Mouse (Mus musculus) midbrain, embryonic 10.5 days (tissue): ENCODE data around the gene Col4a2. TPM values are rescaled to one million over a fixed set of nuclear protein-coding genes. Genes with fewer than 3 reads are reported as not detected.

Source experiments
- DNase-seq: peaks from one replicate; pipeline ENCODE4 v3.0.0-alpha.2; 2017; ENCODE audit warnings: low spot score
- H3K27ac ChIP-seq: fragments of 300-500 bp; sonication (generic); replicated peaks from 2 replicates; pipeline ENCODE4 v1.5.1; 2016; ENCODE audit warnings: mild to moderate bottlenecking
- H3K27me3 ChIP-seq: fragments of 300-500 bp; sonication (generic); 2 replicates; pipeline ENCODE4 v1.6.1; 2016; ENCODE audit warnings: low read depth, mild to moderate bottlenecking; ENCODE audit not compliant: poor library complexity, severe bottlenecking
- H3K36me3 ChIP-seq: fragments of 300-500 bp; sonication (generic); 2 replicates; pipeline ENCODE4 v1.6.1; 2016; ENCODE audit warnings: mild to moderate bottlenecking, moderate library complexity
- H3K4me1 ChIP-seq: fragments of 300-500 bp; sonication (generic); 2 replicates; pipeline ENCODE4 v1.6.1; 2016
- H3K4me3 ChIP-seq: fragments of 300-500 bp; sonication (generic); 2 replicates; pipeline ENCODE4 v1.5.1; 2016; ENCODE audit warnings: mild to moderate bottlenecking, moderate library complexity
- H3K9me3 ChIP-seq: fragments of 300-500 bp; sonication (generic); replicated peaks from 2 replicates; pipeline ENCODE4 v1.6.1; 2016; ENCODE audit warnings: mild to moderate bottlenecking
- WGBS: fragments of 180-500 bp; shearing (Covaris S2); methylation state at CpG from one replicate; pipeline ENCODE4 v1.1.7; 2016; 5-methylcytosine and 5-hydroxymethylcytosine counted together
- polyA plus RNA-seq: library from polyadenylated mRNA; unstranded; fragments of >200 nt; fragmentation: Nextera tagmentation; extraction: Ambion mirVana; gene quantifications from 2 replicates; pipeline ENCODE4 v1.2.1, GENCODE M21; 2016

Col4a2 gene
- polyA plus RNA-seq: 43.7 and 53.1 TPM in 2 replicates

DNA sequence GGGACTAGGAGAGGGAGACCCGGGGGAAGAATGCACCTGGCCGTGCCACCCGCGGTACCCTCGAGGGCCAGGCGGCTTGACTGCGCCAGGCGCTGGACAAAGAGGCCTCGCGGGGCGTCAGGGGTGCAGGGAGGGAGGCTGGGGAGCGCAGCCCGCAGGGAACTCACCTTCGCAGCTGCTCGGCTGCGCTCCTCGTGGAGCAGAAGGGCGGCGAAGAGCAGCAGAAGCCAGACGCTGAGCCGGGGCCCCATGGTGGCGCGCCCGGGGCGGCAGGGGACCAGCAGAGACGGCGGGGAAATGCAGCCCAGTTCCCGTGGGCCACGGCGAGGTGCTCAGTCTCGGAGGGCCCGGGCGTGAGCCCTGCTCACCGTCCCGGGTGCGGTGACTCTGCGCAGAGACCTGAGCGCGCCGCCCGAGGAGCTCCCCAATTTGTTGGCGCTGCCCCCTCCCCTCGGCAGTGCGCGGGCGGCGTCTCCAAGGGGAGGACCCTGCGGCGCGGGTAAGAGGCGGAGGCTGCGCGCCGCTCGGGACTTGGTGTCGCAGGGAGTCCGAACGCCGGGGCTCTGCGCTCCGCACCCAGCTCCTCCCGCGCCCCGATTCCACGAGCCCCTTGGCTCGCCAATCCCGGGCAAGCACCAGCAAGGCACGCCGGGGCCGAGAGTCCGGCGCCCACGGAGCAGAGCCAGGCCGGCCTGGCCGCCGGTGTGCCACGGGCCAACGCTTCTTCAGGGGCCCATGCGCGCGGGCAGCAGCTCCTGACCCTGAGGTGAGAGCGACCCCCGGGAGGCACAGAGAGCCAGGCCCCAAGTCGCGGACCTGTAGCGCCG lies at the start of gene Col4a2, which contains the start of gene Col4a1:
TSS of gene Col4a2 (plus strand) at position 457 of the 827 bp plus-strand sequence.
TSS of gene Col4a1 (minus strand) at position 478 of the 827 bp plus-strand sequence.
- Histone ChIP-seq H3K4me3 (peak within 1 kb of the TSS; percentile 74), H3K27me3 (peaks cover 99% of the 10 kb centered on the region), H3K36me3 (no peaks in the 10 kb centered on the region), H3K4me1 (peaks cover 75% of the 10 kb centered on the region), H3K27ac (peak within 1 kb of the TSS; percentile 88), H3K9me3 (no peaks in the 10 kb centered on the region)
- peak; percentile 76 for DNase-seq
- 0% methylated on average over 83 of the region's 87 CpGs for WGBS

DNA sequence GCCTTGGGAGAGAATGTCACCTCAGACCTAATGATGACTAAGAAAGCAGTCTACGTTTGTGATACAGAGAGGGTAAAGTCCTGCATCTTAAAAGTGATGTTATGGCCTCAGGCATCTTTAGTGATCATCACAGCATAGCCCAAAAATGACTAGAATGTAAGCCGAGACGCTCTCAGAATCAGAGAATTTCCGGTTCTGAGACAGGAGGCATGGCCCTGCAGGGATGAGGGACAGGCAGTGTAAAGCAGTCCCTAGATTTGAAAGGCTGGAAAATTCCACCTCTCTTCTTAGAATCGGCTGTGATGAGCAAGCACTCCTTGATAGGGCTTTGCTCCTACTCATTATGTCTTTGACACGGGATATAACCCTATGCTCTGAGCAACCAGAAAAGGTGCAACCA lies 48.8 kb upstream of the Col4a2 start:
- Histone ChIP-seq H3K4me1 (peaks cover 12% of the 10 kb centered on the region; the same call in 1 of the 2 replicates), H3K4me3 (no peak overlapping the region), H3K27me3 (no peaks in the 10 kb centered on the region), H3K27ac (no peak overlapping the region), H3K9me3 (no peaks in the 10 kb centered on the region), H3K36me3 (no peaks in the 10 kb centered on the region)
- DNase-seq: no peak
- 91% methylated on average over 6 of the region's 6 CpGs for WGBS

DNA sequence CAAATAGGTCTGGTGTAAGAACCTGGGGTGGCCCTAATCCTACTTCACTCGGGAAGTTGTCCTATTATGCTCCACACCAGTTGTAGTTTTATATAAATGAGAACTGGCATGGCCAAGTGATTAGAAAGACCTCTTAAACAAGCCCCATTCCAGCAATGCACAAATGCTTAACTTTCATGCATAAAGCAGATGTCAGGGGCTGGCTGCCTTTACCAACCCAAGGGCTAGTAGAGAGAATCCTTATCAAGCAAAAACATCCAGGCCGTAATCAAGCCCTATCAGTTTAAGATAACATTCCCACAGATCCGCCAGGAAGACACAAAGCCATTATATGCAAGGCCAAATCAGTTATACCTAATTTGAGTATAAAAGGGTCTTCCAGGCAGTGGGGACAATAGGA lies 46.6 kb upstream of the Col4a2 start:
- 0 out of 2 replicates have a peak, but pooled peaks cover 3% of the 10 kb centered on the region for H3K4me1 ChIP-seq
- WGBS: 81% methylated on average over 3 of the region's 3 CpGs
- no peaks in the 10 kb centered on the region for H3K27me3 ChIP-seq
- H3K27ac ChIP-seq: no peak overlapping the region
- no peaks in the 10 kb centered on the region for H3K36me3 ChIP-seq
- DNase-seq: no peak
- H3K4me3 ChIP-seq: no peak overlapping the region
- no peaks in the 10 kb centered on the region for H3K9me3 ChIP-seq

DNA sequence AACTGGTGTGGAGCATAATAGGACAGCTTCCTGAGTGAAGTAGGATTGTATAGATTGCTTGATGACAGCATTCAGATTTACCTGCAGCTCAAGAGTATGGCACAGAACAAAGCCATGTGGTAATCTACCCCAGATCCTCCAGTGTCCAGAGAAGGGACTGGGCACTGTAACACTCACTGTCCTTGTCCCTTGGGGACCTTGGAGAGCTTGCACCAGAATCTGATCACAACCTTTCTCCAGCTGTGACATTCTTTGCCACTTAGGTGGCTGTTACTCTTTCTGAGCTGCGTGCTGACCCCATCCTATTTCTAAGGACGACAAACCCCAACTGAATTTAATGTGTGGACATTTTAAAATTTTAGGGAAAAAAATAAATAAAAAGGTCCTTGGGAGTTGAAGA lies 46.1 kb upstream of the Col4a2 start:
- WGBS: 88% methylated on average over 2 of the region's 2 CpGs
- no peak overlapping the region for H3K27ac ChIP-seq
- DNase-seq: no peak
- no peaks in the 10 kb centered on the region for H3K9me3 ChIP-seq
- no peak overlapping the region for H3K4me3 ChIP-seq
- H3K27me3 ChIP-seq: no peaks in the 10 kb centered on the region
- no peaks in the 10 kb centered on the region for H3K36me3 ChIP-seq
- 0 out of 2 replicates have a peak, but pooled peaks cover 3% of the 10 kb centered on the region for H3K4me1 ChIP-seq

DNA sequence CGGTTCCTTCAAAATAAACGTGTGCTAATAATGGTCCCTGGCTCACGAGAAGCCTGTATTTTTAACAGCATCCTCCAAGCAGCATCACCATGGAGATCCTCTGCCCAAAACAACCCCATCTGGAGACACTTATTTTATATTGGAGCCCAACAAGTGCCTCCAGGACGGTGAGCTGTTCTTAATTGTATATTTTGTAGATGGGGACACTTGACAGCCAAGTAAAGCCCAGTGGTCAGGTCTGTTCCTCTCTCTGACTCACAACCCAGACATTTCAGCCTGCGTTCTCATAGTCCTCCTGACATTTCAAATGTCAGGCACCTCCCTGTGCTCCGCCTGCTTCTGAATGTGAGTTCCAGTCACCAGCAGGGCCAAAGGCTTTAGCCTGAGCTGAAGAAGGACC lies 43.9 kb upstream of the Col4a2 start:
- Histone ChIP-seq H3K36me3 (no peaks in the 10 kb centered on the region), H3K9me3 (no peaks in the 10 kb centered on the region), H3K4me1 (no peaks in the 10 kb centered on the region), H3K4me3 (no peak overlapping the region), H3K27me3 (no peaks in the 10 kb centered on the region), H3K27ac (no peak overlapping the region)
- no peak for DNase-seq
- 86% methylated on average over 6 of the region's 6 CpGs for WGBS

DNA sequence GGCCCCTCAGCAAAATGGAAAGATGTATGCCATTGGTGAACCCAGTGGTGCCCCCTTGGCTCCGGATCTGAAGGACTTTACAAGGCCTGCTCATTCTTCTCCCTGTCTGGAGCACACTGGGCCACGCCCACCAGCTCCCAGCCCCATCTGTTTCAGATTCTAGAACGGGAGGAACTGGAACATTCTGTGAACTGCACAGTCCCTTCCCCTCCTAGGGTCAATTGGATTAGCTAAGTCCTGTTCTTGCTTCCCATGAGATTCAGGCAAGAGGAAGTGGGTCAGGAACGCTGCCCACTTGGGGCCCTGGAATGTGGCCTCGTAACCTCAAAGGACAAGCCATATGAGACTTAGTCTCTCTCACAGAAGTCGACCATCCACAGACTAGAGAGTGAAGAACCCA lies 41.8 kb upstream of the Col4a2 start:
- Histone ChIP-seq H3K36me3 (no peaks in the 10 kb centered on the region), H3K27ac (no peak overlapping the region), H3K27me3 (no peaks in the 10 kb centered on the region), H3K4me1 (no peaks in the 10 kb centered on the region), H3K4me3 (no peak overlapping the region), H3K9me3 (no peaks in the 10 kb centered on the region)
- no peak for DNase-seq
- 74% methylated on average over 6 of the region's 6 CpGs for WGBS

DNA sequence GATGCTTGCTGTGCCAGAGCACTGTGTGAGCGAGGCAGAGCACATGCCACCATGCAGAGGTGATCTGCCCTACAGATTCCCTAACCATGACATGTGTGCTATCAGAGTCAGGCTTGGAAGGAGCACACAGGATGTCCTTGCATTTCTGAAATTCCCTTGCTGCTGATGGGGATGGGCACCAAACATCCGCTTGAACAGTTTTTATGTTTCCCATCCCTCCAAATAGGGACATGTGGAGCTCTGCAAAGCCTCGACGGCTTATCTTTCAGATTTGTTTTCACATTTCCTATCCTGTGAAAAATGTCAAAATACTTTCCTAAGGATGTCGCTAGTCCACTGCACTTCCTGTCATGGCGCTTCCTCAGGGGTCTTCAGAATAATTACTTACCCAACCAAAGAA lies 40.4 kb upstream of the Col4a2 start:
- Histone ChIP-seq H3K9me3 (no peaks in the 10 kb centered on the region), H3K27ac (no peak overlapping the region), H3K36me3 (no peaks in the 10 kb centered on the region), H3K27me3 (no peaks in the 10 kb centered on the region), H3K4me1 (0 out of 2 replicates have a peak, but pooled peaks cover under 1% of the 10 kb centered on the region), H3K4me3 (no peak overlapping the region)
- no peak for DNase-seq
- WGBS: 88% methylated on average over 6 of the region's 6 CpGs

DNA sequence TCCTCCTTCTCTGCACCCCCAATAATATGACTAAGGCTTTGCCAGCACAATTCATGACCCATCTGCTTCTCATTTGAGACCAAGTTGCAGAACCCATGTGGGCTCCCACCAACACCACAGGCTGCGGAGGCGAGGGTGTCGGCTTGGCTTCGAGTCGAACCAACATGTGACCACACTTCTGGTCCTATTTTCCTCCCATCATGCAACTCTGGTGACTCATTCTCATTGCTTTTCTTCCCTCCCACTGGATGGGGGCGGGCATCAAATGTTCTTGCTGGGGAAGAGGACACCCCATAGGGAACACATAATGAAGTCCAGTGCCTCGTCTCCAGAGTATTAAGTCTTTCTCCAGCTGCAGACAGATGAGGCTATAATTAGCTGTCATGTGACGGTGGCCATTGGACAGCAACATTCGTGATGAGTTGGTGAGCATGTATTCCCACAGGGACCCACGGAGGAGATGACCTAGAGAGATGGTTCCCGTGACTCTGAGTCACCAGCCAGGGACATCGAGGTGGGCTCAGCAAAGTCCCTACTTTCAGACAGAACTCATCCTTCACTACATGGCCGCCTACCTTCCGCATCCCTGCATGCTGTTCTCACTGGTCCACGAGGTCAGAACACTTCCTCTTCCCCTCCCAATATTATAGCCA lies 39.0 kb upstream of the Col4a2 start:
- no peak for DNase-seq
- Histone ChIP-seq H3K4me3 (no peak overlapping the region), H3K4me1 (peaks cover 14% of the 10 kb centered on the region), H3K36me3 (no peaks in the 10 kb centered on the region), H3K27me3 (no peaks in the 10 kb centered on the region), H3K9me3 (no peaks in the 10 kb centered on the region), H3K27ac (no peak overlapping the region)
- 90% methylated on average over 15 of the region's 15 CpGs for WGBS

DNA sequence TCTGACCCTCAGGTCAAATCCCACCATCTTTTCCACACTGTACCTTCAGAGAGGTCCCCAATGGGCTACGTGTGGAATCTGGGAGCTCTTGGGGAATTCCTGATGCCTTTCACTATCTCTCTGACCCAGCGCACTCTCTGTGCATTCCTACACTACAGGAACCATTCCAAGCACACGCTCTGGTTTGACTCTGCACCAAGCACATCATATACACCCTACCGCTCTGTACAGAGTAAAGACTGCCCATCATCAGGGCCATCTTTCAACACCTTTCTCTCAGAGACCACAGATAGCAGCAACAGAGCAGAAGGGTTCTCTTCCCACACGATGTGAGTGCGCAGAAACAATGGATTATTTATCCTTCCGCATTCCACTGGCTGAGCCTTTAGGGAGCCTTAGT lies 38.2 kb upstream of the Col4a2 start:
- Histone ChIP-seq H3K4me3 (no peak overlapping the region), H3K4me1 (peaks cover 22% of the 10 kb centered on the region), H3K27ac (no peak overlapping the region), H3K27me3 (no peaks in the 10 kb centered on the region), H3K9me3 (no peaks in the 10 kb centered on the region), H3K36me3 (no peaks in the 10 kb centered on the region)
- no peak for DNase-seq
- WGBS: 87% methylated on average over 7 of the region's 7 CpGs

DNA sequence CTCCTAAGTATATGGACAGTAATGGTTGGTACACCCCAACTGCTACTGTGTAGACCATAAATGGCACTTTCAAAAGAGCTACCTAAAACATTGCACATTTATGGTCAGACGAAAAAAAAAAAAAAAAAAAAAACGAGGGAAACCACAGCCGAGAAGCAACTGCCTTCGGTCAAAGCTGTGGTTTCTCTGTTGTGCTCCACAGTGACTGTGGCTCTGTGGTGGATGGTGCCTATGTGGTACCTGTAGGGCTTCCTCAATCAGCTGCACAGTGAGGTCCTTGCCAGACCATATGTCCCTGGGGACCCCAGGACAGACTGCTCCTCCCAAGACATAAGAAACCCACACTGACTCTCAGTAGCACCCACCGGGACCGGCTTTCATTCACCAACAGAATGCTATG lies 36.3 kb upstream of the Col4a2 start:
- Histone ChIP-seq H3K4me3 (no peak overlapping the region), H3K9me3 (no peaks in the 10 kb centered on the region), H3K27ac (no peak overlapping the region), H3K4me1 (peaks cover 35% of the 10 kb centered on the region), H3K36me3 (no peaks in the 10 kb centered on the region), H3K27me3 (no peaks in the 10 kb centered on the region)
- 87% methylated on average over 6 of the region's 6 CpGs for WGBS
- DNase-seq: no peak

DNA sequence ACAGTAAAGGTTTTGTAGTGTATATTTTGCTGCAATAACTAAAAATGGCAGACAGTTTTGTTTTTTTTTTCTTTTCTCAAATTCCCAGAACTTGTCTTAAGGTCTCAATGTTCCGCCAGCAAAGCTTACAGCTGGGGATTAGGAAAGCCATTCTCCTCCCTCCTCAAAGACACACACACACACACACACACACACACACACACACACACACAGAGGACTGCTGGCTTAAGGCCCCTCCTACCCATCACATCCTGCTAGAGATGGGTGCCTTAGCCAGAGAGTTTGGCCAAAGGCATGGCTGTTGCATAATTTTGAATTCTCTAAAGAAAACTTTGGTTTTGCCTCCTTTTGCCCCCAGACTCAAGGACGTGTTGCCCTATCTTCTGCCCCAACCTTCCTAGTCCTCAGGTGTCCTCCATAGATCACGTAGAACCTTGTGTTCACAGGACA lies 35.0 kb upstream of the Col4a2 start:
- DNase-seq: no peak
- Histone ChIP-seq H3K4me1 (peaks cover 44% of the 10 kb centered on the region), H3K4me3 (no peak overlapping the region), H3K36me3 (no peaks in the 10 kb centered on the region), H3K27me3 (no peaks in the 10 kb centered on the region), H3K9me3 (no peaks in the 10 kb centered on the region; the same call in 1 of the 2 replicates), H3K27ac (peak overlapping the region; percentile 42; the same call in 1 of the 2 replicates)
- WGBS: 77% methylated on average over 3 of the region's 3 CpGs

DNA sequence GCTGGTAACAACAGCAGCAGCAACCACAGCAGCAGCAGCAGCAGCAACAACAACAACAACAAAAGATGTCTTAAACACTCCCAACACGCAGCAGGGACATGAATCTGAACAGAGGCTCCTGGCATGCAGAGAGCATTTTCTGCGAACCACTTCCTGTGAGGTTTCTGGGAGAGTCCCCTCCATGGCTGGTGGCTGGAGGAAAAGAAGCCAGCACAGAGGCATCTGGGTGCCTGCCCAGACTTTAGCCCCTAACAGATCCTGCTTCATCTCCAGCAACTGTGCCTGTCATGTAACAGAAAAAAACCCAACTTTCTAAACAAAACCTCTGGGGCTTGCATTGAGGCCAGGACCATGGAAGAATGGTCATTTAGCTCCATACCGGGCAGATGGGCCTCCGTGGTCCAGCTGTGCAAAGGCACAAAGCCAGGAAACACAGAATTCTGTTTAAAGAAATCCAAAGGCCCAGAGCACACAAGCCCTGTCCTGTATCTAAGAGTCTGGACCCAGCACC lies 34.4 kb upstream of the Col4a2 start:
- H3K4me1 ChIP-seq: peaks cover 49% of the 10 kb centered on the region
- no peaks in the 10 kb centered on the region; the same call in 1 of the 2 replicates for H3K9me3 ChIP-seq
- no peaks in the 10 kb centered on the region for H3K36me3 ChIP-seq
- no peaks in the 10 kb centered on the region for H3K27me3 ChIP-seq
- H3K27ac ChIP-seq: peak overlapping the region; percentile 42; the same call in 1 of the 2 replicates
- 78% methylated on average over 4 of the region's 4 CpGs for WGBS
- no peak for DNase-seq
- no peak overlapping the region for H3K4me3 ChIP-seq
